Mouse (Mus musculus) testis, adult 2 months (tissue): ENCODE results near the gene Slamf6. TPM values are rescaled to one million over a fixed set of nuclear protein-coding genes. Genes with fewer than 3 reads are reported as not detected.

Experiments used
- H3K27ac ChIP-seq: fragments of 200-500 bp; 2 replicates; pipeline ENCODE4 v1.5.1; 2012; ENCODE audit warnings: low read depth, low read length; ENCODE audit not compliant: control insufficient read depth, insufficient read depth
- H3K27me3 ChIP-seq: fragments of 200-500 bp; 2 replicates; pipeline ENCODE4 v1.6.1; 2012; ENCODE audit warnings: mild to moderate bottlenecking, low read length, moderate library complexity; ENCODE audit not compliant: control insufficient read depth, insufficient read depth
- H3K36me3 ChIP-seq: fragments of 200-500 bp; 2 replicates; pipeline ENCODE4 v1.6.1; 2012; ENCODE audit warnings: mild to moderate bottlenecking, low read length; ENCODE audit not compliant: control insufficient read depth, insufficient read depth
- H3K4me1 ChIP-seq: fragments of 200-500 bp; 2 replicates; pipeline ENCODE4 v1.6.1; 2012; ENCODE audit warnings: low read length; ENCODE audit not compliant: control insufficient read depth, insufficient read depth
- H3K4me3 ChIP-seq: fragments of 200-500 bp; 2 replicates; pipeline ENCODE4 v1.5.1; 2012; ENCODE audit warnings: low read depth, mild to moderate bottlenecking, low read length, moderate library complexity, mixed read lengths; ENCODE audit not compliant: control insufficient read depth
- CTCF ChIP-seq: fragments of 200-500 bp; IDR thresholded peaks from 2 replicates; pipeline ENCODE4 v1.5.1; 2012; ENCODE audit warnings: low read depth, mild to moderate bottlenecking, inconsistent platforms, low read length, moderate library complexity; ENCODE audit not compliant: control insufficient read depth, insufficient read depth, insufficient replicate concordance
- POLR2A ChIP-seq: fragments of 200-500 bp; IDR thresholded peaks from 2 replicates; pipeline ENCODE4 v1.6.1; 2012; ENCODE audit warnings: low read depth, mild to moderate bottlenecking, inconsistent platforms, low read length, moderate library complexity; ENCODE audit not compliant: control insufficient read depth
- polyA plus RNA-seq: library from polyadenylated mRNA; depleted of rRNA; stranded (reverse); fragments of >200 nt; gene quantifications from 2 replicates; pipeline ENCODE4 v1.2.3, GENCODE M21; 2012; rRNA removed

The Slamf6 gene
- polyA plus RNA-seq, 1 experiment: not detected

DNA sequence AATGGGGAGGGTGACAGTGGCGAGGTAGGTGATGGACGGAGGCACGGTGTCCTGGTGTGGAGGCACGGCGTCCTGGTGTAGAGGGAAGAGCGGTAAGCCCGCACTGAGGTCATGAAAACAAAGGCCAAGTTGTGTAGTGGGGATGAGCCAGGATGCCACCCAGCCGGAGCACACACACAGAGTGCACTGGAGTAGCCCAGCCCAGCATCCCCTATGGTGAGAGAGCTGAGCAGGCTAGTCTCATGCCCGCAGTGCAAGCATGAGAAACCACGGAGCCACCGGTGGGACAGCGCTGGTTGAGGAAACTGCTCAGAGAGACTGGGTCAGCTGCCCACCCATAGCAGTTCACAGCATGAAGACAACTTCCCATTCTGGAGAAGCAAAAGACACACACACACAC, 84.3 kb downstream of the Slamf6 start:
- Histone ChIP-seq H3K4me1 (no peaks in the 10 kb centered on the region), H3K4me3 (no peak overlapping the region), H3K27ac (no peak overlapping the region), H3K36me3 (no peaks in the 10 kb centered on the region), H3K27me3 (no peaks in the 10 kb centered on the region)
- TF ChIP-seq POLR2A (no peak), CTCF (no peak)

Other genes with a start within 250 kb of the Slamf6 start
- gene Cd48, start 235.5 kb upstream of the Slamf6 start, polyA plus RNA-seq: 1.2 and 1.9 TPM in 2 replicates
- 0.46 and 0.62 TPM in 2 replicates for gene Slamf1, start 150.4 kb upstream of the Slamf6 start, polyA plus RNA-seq
- gene Cd84, start 77.8 kb upstream of the Slamf6 start, polyA plus RNA-seq: 0.25 and 0.56 TPM in 2 replicates
- 0.05 TPM in 1 of 2 replicates, not detected in the other for gene Gm10521, start 21.9 kb upstream of the Slamf6 start, polyA plus RNA-seq
- 2.6 and 4.6 TPM in 2 replicates for gene Vangl2, start 110.9 kb downstream of the Slamf6 start, polyA plus RNA-seq
- gene Nhlh1, start 140.1 kb downstream of the Slamf6 start, polyA plus RNA-seq: 0.24 and 0.33 TPM in 2 replicates
- gene Copa, start 165.0 kb downstream of the Slamf6 start, polyA plus RNA-seq: 28.1 and 33.1 TPM in 2 replicates
- 60.5 and 77.9 TPM in 2 replicates for gene Ncstn, start 165.3 kb downstream of the Slamf6 start, polyA plus RNA-seq
- gene Pex19, start 209.2 kb downstream of the Slamf6 start, polyA plus RNA-seq: 22.3 and 25.8 TPM in 2 replicates
- gene Dcaf8, start 230.6 kb downstream of the Slamf6 start, polyA plus RNA-seq: 53.2 and 55.6 TPM in 2 replicates